Mouse (Mus musculus) thymus, adult 2 months (tissue): Measurements from ENCODE around the gene Steap3. TPM values are rescaled to one million over a fixed set of nuclear protein-coding genes. Genes with fewer than 3 reads are reported as not detected.

Experiments used
- DNase-seq: peaks from one replicate; pipeline ENCODE4 v3.0.0; 2021
- H3K27ac ChIP-seq: fragments of 200-500 bp; 2 replicates; pipeline ENCODE4 v1.5.1; 2012; ENCODE audit warnings: low read length, control low read depth; ENCODE audit not compliant: control insufficient read depth, insufficient read depth
- H3K27me3 ChIP-seq: fragments of 200-500 bp; 2 replicates; pipeline ENCODE4 v1.6.1; 2012; ENCODE audit warnings: mild to moderate bottlenecking, low read length, moderate library complexity, mixed read lengths; ENCODE audit not compliant: control insufficient read depth, insufficient read depth
- H3K36me3 ChIP-seq: fragments of 200-500 bp; 2 replicates; pipeline ENCODE4 v1.6.1; 2012; ENCODE audit warnings: mild to moderate bottlenecking, low read length, moderate library complexity; ENCODE audit not compliant: control insufficient read depth, insufficient read depth
- H3K4me1 ChIP-seq: fragments of 200-500 bp; replicated peaks from 2 replicates; pipeline ENCODE4 v1.6.1; 2012; ENCODE audit warnings: low read length; ENCODE audit not compliant: control insufficient read depth, insufficient read depth
- H3K4me3 ChIP-seq: fragments of 200-500 bp; 2 replicates; pipeline ENCODE4 v1.5.1; 2012; ENCODE audit warnings: mild to moderate bottlenecking, low read length, control low read depth, moderate library complexity; ENCODE audit not compliant: control insufficient read depth, insufficient read depth
- CTCF ChIP-seq: fragments of 200-500 bp; IDR thresholded peaks from 2 replicates; pipeline ENCODE4 v1.5.1; 2012; ENCODE audit warnings: mild to moderate bottlenecking, control low read depth, low read length, moderate library complexity, borderline replicate concordance; ENCODE audit not compliant: control insufficient read depth, poor library complexity, insufficient read depth; ENCODE audit errors: extremely low read depth
- POLR2A ChIP-seq: fragments of 200-500 bp; IDR thresholded peaks from 2 replicates; pipeline ENCODE4 v1.6.1; 2012; ENCODE audit warnings: mild to moderate bottlenecking, low read length, control low read depth, moderate library complexity; ENCODE audit not compliant: control insufficient read depth, poor library complexity, insufficient read depth; ENCODE audit errors: extremely low read depth
- whole genome bisulfite sequencing: fragments of 180-500 bp; shearing (Covaris S2); methylation state at CpG from one replicate; pipeline ENCODE4 v1.1.7; 2018; 5-methylcytosine and 5-hydroxymethylcytosine counted together
- polyA plus RNA-seq: library from polyadenylated mRNA; depleted of rRNA; stranded (reverse); fragments of >200 nt; gene quantifications from 2 replicates; pipeline ENCODE4 v1.2.3, GENCODE M21; 2012

Gene Steap3
- polyA plus RNA-seq, 1 experiment = 24.2 TPM

GRCm38 (mm10) chr1:120258245-120258644 lies 14.3 kb downstream of the Steap3 start:
- DNase-seq = no peak
- Histone ChIP-seq H3K4me3 (no peak overlapping the region), H3K27ac (no peak overlapping the region), H3K4me1 (0 out of 2 replicates have a peak, but pooled peaks cover 3% of the 10 kb centered on the region), H3K27me3 (no peaks in the 10 kb centered on the region), H3K36me3 (no peaks in the 10 kb centered on the region)
- TF ChIP-seq CTCF (no peak), POLR2A (no peak)
- 85% methylated on average over 8 of the region's 8 CpGs for WGBS

- TF ChIP-seq CTCF (no peak), POLR2A (no peak)
- H3K4me3 ChIP-seq = no peak overlapping the region
- H3K4me1 ChIP-seq = 0 out of 2 replicates have a peak, but pooled peaks cover 3% of the 10 kb centered on the region
- no peaks in the 10 kb centered on the region for H3K36me3 ChIP-seq
- 87% methylated on average over 6 of the region's 6 CpGs for WGBS
- H3K27ac ChIP-seq = no peak overlapping the region
- no peak for DNase-seq
- H3K27me3 ChIP-seq = no peaks in the 10 kb centered on the region
These were observed 18.8 kb downstream of the Steap3 start for GRCm38 (mm10) chr1:120253751-120254150.

- Histone ChIP-seq H3K4me1 (no peaks in the 10 kb centered on the region), H3K27ac (no peak overlapping the region), H3K27me3 (no peaks in the 10 kb centered on the region), H3K4me3 (no peak overlapping the region), H3K36me3 (no peaks in the 10 kb centered on the region)
- DNase-seq = no peak
- 96% methylated on average over 7 of the region's 7 CpGs for WGBS
- no peak for TF ChIP-seq POLR2A
These were observed 19.9 kb downstream of the Steap3 start for GRCm38 (mm10) chr1:120252519-120253160.

- H3K4me1 ChIP-seq = no peaks in the 10 kb centered on the region
- H3K4me3 ChIP-seq = no peak overlapping the region
- no peak overlapping the region for H3K27ac ChIP-seq
- H3K27me3 ChIP-seq = no peaks in the 10 kb centered on the region
- H3K36me3 ChIP-seq = no peaks in the 10 kb centered on the region
- TF ChIP-seq POLR2A (no peak), CTCF (no peak)
- WGBS = 96% methylated on average over 1 of the region's 1 CpGs
- DNase-seq = no peak
These were observed 21.3 kb downstream of the Steap3 start for GRCm38 (mm10) chr1:120251193-120251592.

GRCm38 (mm10) chr1:120250586-120250985 lies 21.9 kb downstream of the Steap3 start:
- no peak for TF ChIP-seq CTCF
- TF ChIP-seq POLR2A = no peak
- WGBS = 89% methylated on average over 3 of the region's 3 CpGs
- no peak for DNase-seq
- peaks cover 5% of the 10 kb centered on the region for H3K4me1 ChIP-seq
- H3K27ac ChIP-seq = no peak overlapping the region
- H3K27me3 ChIP-seq = no peaks in the 10 kb centered on the region
- no peak overlapping the region for H3K4me3 ChIP-seq
- H3K36me3 ChIP-seq = no peaks in the 10 kb centered on the region

GRCm38 (mm10) chr1:120249842-120250241 lies 22.7 kb downstream of the Steap3 start:
- Histone ChIP-seq H3K27ac (no peak overlapping the region), H3K4me3 (no peak overlapping the region), H3K27me3 (no peaks in the 10 kb centered on the region), H3K4me1 (peaks cover 8% of the 10 kb centered on the region), H3K36me3 (no peaks in the 10 kb centered on the region)
- no peak for TF ChIP-seq CTCF
- no peak for TF ChIP-seq POLR2A
- no peak for DNase-seq
- 95% methylated on average over 5 of the region's 5 CpGs for WGBS

- no peak for DNase-seq
- Histone ChIP-seq H3K4me1 (peaks cover 8% of the 10 kb centered on the region), H3K36me3 (no peaks in the 10 kb centered on the region), H3K27me3 (no peaks in the 10 kb centered on the region), H3K27ac (no peak overlapping the region), H3K4me3 (no peak overlapping the region)
- TF ChIP-seq POLR2A = no peak
- no peak for TF ChIP-seq CTCF
- WGBS = 96% methylated on average over 5 of the region's 5 CpGs
These were observed 24.3 kb downstream of the Steap3 start for GRCm38 (mm10) chr1:120248156-120248555.
